Mouse (Mus musculus) kidney, postnatal 10 days (tissue): ENCODE measurements around the gene A2m.
A peak's percentile ranks its signal among the peaks of the same experiment; 100 is the strongest.

Experiments used
- DNase-seq: peaks from one replicate; pipeline ENCODE4 v3.0.0; 2021; ENCODE audit warnings: mixed read lengths

Gene A2m

GRCm38 (mm10) chr6:121635076-121635475 lies at the start of gene A2m:
Gene A2m (plus strand): TSS chr6:121635376.
- DNase-seq: no peak

GRCm38 (mm10) chr6:121590131-121590530 lies 45.0 kb upstream of the A2m start:
- DNase-seq: no peak

- DNase-seq: no peak
Measured at GRCm38 (mm10) chr6:121600927-121601326, 34.2 kb upstream of the A2m start.

- no peak for DNase-seq
Measured at GRCm38 (mm10) chr6:121607861-121608260, 27.3 kb upstream of the A2m start.

- peak; percentile 62 for DNase-seq
Measured at GRCm38 (mm10) chr6:121611796-121612195, 23.4 kb upstream of the A2m start.

GRCm38 (mm10) chr6:121617476-121617875 lies 17.7 kb upstream of the A2m start:
- peak; percentile 8 for DNase-seq

GRCm38 (mm10) chr6:121622525-121622924 lies 12.7 kb upstream of the A2m start:
- no peak for DNase-seq

GRCm38 (mm10) chr6:121634520-121634919 lies 656 bp upstream of the A2m start:
- no peak for DNase-seq

GRCm38 (mm10) chr6:121635878-121636371 lies 749 bp downstream of the A2m start:
- DNase-seq: peak; percentile 9

- no peak for DNase-seq
Measured at GRCm38 (mm10) chr6:121648499-121648898, 13.3 kb downstream of the A2m start.
